Mouse (Mus musculus): ENCODE data around the gene Fam214b.

DNA sequence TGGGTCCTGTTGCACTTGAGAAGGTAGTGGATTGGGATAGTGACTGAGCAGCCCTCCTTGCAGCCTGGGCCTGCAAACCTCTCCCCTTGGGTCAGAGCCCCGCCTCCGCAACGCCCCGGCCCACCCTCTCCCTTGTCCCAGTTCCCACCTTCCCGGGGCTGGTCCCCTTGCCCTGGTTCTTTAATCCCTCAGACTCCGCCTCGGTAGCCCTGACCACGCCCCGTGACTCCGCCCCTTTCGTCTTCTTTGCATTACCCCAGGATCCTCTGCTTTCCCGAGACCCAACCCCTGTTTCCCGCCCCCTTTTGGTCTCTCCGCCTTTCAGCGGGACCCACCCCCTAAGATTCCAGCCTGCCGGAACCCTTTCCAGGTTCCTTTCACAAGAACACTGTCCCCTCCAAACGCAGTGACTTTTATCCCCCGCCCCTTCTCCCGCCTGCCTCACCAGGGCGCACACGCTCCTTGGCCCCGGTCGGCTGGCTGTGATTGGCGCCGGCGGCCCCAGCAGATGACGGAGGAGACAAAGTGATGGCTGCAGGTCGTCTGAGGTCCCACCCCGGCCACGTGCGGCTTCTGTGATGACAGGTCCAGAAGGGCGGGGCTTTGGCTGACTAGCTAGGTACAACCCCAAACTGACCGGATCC is at the start of gene Fam214b:
- TF ChIP-seq CTCF (IDR thresholded peaks at IDR 0.05; ENCODE audit: low read depth, low read length) (no peak), POLR2A (IDR thresholded peaks at IDR 0.05; ENCODE audit: borderline replicate concordance, low read depth, low read length) (no peak)

All from bone marrow macrophage, adult 2 months (primary cell).